Mouse (Mus musculus): ENCODE measurements around the gene Gm7697. TPM values are rescaled to one million over a fixed set of nuclear protein-coding genes. Genes with fewer than 3 reads are reported as not detected.
"Not testable (repeated sequence)": the region's sequence is repeated elsewhere in the genome, so short reads cannot be mapped to it uniquely, and the experiment has no call there.

Gene Gm7697
- not detected in 2 replicates for polyA plus RNA-seq (2015; fragmentation: Nextera tagmentation; extraction: Ambion mirVana)

DNA sequence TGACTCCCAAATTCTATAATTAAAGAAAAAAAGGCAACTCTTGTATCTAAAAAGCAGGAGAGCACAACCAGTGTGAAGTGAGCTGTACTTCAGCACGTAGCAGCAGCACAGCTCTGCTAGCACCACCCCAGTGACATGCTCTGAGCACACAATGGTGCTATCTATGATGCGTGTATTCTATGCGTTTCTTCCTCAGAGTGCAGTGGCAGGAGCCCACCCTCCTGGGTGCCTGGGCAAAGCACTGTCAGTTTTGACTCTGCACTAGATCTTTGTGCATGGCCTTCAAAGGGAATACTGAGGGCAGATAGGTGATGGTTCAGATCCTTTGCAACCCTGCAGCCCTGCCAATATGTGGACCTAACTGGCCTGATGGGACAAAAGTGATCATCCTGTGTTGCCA, at the start of gene Gm7697:
TSS of gene Gm7697 (minus strand) at position 101 of the 400 bp plus-strand sequence.
- H3K27me3 ChIP-seq; H3K4me3 ChIP-seq; H3K36me3 ChIP-seq; H3K27ac ChIP-seq; H3K4me2 ChIP-seq; ATAC-seq (ENCODE audit: insufficient number of reproducible peaks, insufficient read depth, low FRiP score, low TSS enrichment, low read depth); H3K9me3 ChIP-seq; H3K9ac ChIP-seq; H3K4me1 ChIP-seq: not testable (repeated sequence)
- 90% methylated on average over 3 of the region's 3 CpGs for WGBS

GRCm38 (mm10) chr8:69551249-69551648, 28.5 kb upstream of the Gm7697 start:
- not testable (repeated sequence) for H3K9me3 ChIP-seq; H3K4me1 ChIP-seq; H3K4me2 ChIP-seq; H3K4me3 ChIP-seq; H3K9ac ChIP-seq; H3K27me3 ChIP-seq; H3K27ac ChIP-seq; ATAC-seq (ENCODE audit: insufficient number of reproducible peaks, insufficient read depth, low FRiP score, low TSS enrichment, low read depth); H3K36me3 ChIP-seq
- WGBS, result 55% methylated on average over 2 of the region's 2 CpGs

DNA sequence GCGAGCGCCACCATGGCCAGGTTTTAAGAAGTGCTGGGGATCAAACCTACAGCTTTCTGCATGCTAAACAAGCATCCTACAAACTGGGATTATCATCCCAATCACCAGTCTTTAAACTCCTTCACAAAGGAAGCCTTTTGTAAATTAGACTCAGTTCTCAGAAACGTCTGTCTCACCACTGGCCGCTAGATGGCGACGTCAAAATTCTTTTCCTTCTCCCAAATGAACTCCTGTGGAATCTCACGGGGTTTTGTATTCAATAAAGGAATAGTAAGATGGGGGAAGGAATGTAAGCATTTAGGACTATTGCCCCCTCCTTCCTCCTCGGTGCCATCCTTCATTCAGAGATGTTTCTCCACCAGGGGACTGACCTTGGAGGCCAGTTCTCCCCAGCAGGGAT, 26.8 kb upstream of the Gm7697 start:
- not testable (repeated sequence) for H3K4me3 ChIP-seq; H3K36me3 ChIP-seq; H3K4me2 ChIP-seq; ATAC-seq (ENCODE audit: insufficient number of reproducible peaks, insufficient read depth, low FRiP score, low TSS enrichment, low read depth); H3K27me3 ChIP-seq; H3K4me1 ChIP-seq; H3K9ac ChIP-seq; H3K9me3 ChIP-seq; H3K27ac ChIP-seq
- WGBS, result 9% methylated on average over 8 of the region's 8 CpGs

- not testable (repeated sequence) for H3K36me3 ChIP-seq; H3K4me2 ChIP-seq; H3K9ac ChIP-seq; H3K27ac ChIP-seq; H3K27me3 ChIP-seq; H3K4me3 ChIP-seq; H3K4me1 ChIP-seq; ATAC-seq (ENCODE audit: insufficient number of reproducible peaks, insufficient read depth, low FRiP score, low TSS enrichment, low read depth); H3K9me3 ChIP-seq
- WGBS, result 96% methylated on average over 3 of the region's 3 CpGs
Measured at GRCm38 (mm10) chr8:69548114-69548513, 25.3 kb upstream of the Gm7697 start.

DNA sequence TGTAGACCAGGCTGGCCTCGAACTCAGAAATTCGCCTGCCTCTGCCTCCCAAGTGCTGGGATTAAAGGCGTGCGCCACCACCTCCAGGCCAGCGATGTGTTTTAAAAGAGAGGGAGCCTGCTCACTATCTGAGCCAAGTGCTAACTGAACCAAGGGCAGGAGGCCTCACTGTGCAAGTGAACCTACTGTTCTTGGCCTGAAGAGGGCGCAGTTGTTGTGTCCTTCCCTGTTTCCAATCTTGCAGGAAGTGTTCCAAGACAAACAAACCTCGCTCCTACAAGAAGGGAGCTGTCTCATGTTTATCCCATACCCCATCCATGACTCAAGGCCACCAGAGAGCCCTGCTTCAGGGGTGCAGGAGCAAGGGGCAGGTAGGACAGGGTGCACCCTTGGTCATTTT, 24.4 kb upstream of the Gm7697 start:
- H3K9me3 ChIP-seq; H3K27ac ChIP-seq; H3K27me3 ChIP-seq; H3K4me1 ChIP-seq; H3K9ac ChIP-seq; H3K36me3 ChIP-seq; H3K4me2 ChIP-seq; H3K4me3 ChIP-seq; ATAC-seq (ENCODE audit: insufficient number of reproducible peaks, insufficient read depth, low FRiP score, low TSS enrichment, low read depth): not testable (repeated sequence)
- WGBS, result 75% methylated on average over 7 of the region's 7 CpGs

GRCm38 (mm10) chr8:69545020-69545419, 22.2 kb upstream of the Gm7697 start:
- not testable (repeated sequence) for H3K27me3 ChIP-seq; H3K4me1 ChIP-seq; H3K4me3 ChIP-seq; H3K9ac ChIP-seq; ATAC-seq (ENCODE audit: insufficient number of reproducible peaks, insufficient read depth, low FRiP score, low TSS enrichment, low read depth); H3K36me3 ChIP-seq; H3K4me2 ChIP-seq; H3K9me3 ChIP-seq; H3K27ac ChIP-seq
- WGBS, result 43% methylated on average over 1 of the region's 1 CpGs

DNA sequence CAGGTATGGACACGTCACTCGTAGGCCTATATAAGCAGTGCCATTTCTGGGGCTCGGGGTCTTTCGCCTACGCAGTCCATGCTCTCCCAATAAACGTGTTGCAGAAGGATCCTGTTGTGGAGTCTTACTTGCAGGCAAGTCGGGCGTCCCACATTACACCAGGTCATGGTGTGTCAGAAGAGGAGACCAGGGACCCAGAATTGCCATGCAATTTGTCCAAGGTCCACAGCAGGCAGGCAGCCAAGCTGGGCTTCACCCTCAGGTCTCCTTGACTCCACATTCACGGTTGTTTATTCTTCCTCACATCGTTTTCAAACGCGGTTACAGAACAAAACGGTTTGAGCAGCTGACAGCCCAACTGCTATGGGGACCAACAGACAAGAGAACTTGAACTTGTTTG, 21.7 kb upstream of the Gm7697 start:
- H3K27ac ChIP-seq; H3K27me3 ChIP-seq; H3K9me3 ChIP-seq; H3K4me2 ChIP-seq; H3K4me3 ChIP-seq; ATAC-seq (ENCODE audit: insufficient number of reproducible peaks, insufficient read depth, low FRiP score, low TSS enrichment, low read depth); H3K36me3 ChIP-seq; H3K9ac ChIP-seq; H3K4me1 ChIP-seq: not testable (repeated sequence)
- 89% methylated on average over 13 of the region's 13 CpGs for WGBS

DNA sequence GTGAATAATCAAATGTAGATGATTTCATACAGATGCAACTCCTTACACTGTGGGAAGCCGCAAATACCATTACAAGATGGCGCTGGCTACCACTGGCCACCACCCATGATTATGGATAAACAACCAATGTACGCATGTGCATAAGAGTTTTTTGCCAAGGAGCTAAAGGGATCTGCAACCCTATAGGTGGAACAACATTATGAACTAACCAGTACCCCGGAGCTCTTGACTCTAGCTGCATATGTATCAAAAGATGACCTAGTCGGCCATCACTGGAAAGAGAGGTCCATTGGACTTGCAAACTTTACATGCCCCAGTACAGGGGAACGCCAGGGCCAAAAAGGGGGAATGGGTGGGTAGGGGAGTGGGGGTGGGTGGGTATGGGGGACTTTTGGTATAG, 21.2 kb upstream of the Gm7697 start:
- not testable (repeated sequence) for H3K27ac ChIP-seq, H3K9me3 ChIP-seq, H3K4me1 ChIP-seq, H3K36me3 ChIP-seq, H3K9ac ChIP-seq, H3K27me3 ChIP-seq, H3K4me2 ChIP-seq, H3K4me3 ChIP-seq
- WGBS, result 94% methylated on average over 6 of the region's 6 CpGs
- 0 out of 2 replicates have a peak, but pooled peaks have one; percentile 37 for ATAC-seq (ENCODE audit: insufficient number of reproducible peaks, insufficient read depth, low FRiP score, low TSS enrichment, low read depth)

DNA sequence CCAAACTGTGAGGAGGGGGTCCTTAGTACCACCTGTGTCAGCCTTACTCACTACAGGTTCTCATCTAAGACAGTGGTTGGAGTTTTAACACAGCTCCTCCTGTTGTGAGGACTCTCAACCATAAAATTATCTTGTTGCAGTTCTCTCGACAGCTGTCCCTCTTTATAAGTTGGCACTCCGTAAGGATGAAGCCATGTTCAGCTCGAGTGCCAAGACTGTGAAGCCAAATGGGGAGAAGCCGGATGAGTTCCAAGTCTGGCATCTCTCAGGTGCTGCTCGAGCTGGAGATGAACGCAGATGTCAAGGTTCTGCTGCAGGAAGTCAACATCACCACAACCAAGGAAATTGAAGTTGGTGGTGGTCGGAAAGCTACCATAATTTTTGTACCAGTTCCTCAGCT, 18.0 kb upstream of the Gm7697 start:
- 77% methylated on average over 7 of the region's 7 CpGs for WGBS
- not testable (repeated sequence) for H3K4me2 ChIP-seq

DNA sequence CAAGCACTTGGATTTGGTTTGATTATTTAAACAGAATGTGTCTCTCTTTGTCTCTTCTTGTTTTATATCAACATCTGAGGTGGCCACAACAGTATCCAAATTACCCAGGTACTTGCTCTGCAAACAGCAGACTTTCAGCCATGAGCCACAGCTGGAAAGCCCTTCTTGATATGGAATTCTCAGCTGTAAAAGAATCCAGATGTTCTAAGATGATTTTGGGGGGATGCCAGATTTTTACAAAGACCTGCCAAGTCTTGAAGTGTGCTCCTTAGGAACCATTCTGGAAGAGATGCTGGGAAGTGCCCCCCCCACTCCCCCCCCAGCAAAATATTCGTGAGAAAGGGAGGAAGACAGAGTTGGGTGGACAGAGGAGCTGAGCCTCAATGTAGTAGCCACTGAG, 17.6 kb upstream of the Gm7697 start:
- H3K27me3 ChIP-seq; H3K9me3 ChIP-seq; H3K36me3 ChIP-seq; H3K4me3 ChIP-seq; ATAC-seq (ENCODE audit: insufficient number of reproducible peaks, insufficient read depth, low FRiP score, low TSS enrichment, low read depth); H3K4me1 ChIP-seq; H3K4me2 ChIP-seq; H3K9ac ChIP-seq; H3K27ac ChIP-seq: not testable (repeated sequence)
- WGBS, result 50% methylated on average over 1 of the region's 1 CpGs

More for the DNA sequence above, 18.0 kb upstream of the Gm7697 start:
- H3K4me3 ChIP-seq; H3K27me3 ChIP-seq; H3K36me3 ChIP-seq; H3K9me3 ChIP-seq; H3K9ac ChIP-seq; H3K27ac ChIP-seq; H3K4me1 ChIP-seq; ATAC-seq (ENCODE audit: insufficient number of reproducible peaks, insufficient read depth, low FRiP score, low TSS enrichment, low read depth): not testable (repeated sequence)

- not testable (repeated sequence) for H3K27me3 ChIP-seq; H3K36me3 ChIP-seq; ATAC-seq (ENCODE audit: insufficient number of reproducible peaks, insufficient read depth, low FRiP score, low TSS enrichment, low read depth); H3K9me3 ChIP-seq; H3K4me1 ChIP-seq; H3K4me2 ChIP-seq; H3K9ac ChIP-seq; H3K27ac ChIP-seq; H3K4me3 ChIP-seq
- 77% methylated on average over 3 of the region's 3 CpGs for WGBS
Measured at GRCm38 (mm10) chr8:69474946-69475345, 47.8 kb downstream of the Gm7697 start.

- H3K9ac ChIP-seq; H3K4me2 ChIP-seq; H3K36me3 ChIP-seq; ATAC-seq (ENCODE audit: insufficient number of reproducible peaks, insufficient read depth, low FRiP score, low TSS enrichment, low read depth); H3K9me3 ChIP-seq; H3K4me1 ChIP-seq; H3K27ac ChIP-seq; H3K4me3 ChIP-seq; H3K27me3 ChIP-seq: not testable (repeated sequence)
- WGBS, result 96% methylated on average over 2 of the region's 3 CpGs
Measured at GRCm38 (mm10) chr8:69453465-69453864, 69.3 kb downstream of the Gm7697 start, which contains the start of gene Gm9495. Gm9495 (minus strand) TSS chr8:69453565.

All from embryonic facial prominence, embryonic 13.5 days (tissue).